In genomic region chrX:106197308-106197707, GRCm38 (mm10) we compare ENCODE assay signal across 18 mouse cellular contexts. TPM values are rescaled to one million over a fixed set of nuclear protein-coding genes. Genes with fewer than 3 reads are reported as not detected.
A peak's percentile ranks its signal among the peaks of the same experiment; 100 is the strongest.
DNase-seq lines count a peak whose midpoint lies in the region; ATAC-seq and TF ChIP-seq lines count a peak whose summit lies in the region.
"Had no signal": no experiment of that assay in that cellular context is flagged by ENCODE, and none has a peak within 500 bp of the region (broad histone marks: within the 10 kb centered on the region; RNA-seq: fewer than 3 reads in every experiment).

No protein-coding gene starts in this region.

- no peaks in the 10 kb centered on the region for H3K9me3 ChIP-seq in CH12.LX (replicated peaks; ENCODE audit: low read length)
- H3K9me3 ChIP-seq: embryonic facial prominence, embryonic 10.5 days; limb, embryonic 15.5 days had no signal

- TF ChIP-seq POLR2A in CH12.LX (IDR thresholded peaks at IDR 0.05; ENCODE audit: low read depth, low read length) = no peak

- H3K4me3 ChIP-seq in layer of hippocampus, adult 2 months = no peak overlapping the region
- no peak overlapping the region for H3K4me3 ChIP-seq in CH12.LX (replicated peaks in 1 of 3; ENCODE audit: low read depth in 2 of 3, low read length in 2 of 3, poor library complexity in 1 of 3)
- H3K4me3 ChIP-seq: embryonic facial prominence, embryonic 10.5 days; limb, embryonic 15.5 days had no signal

- in situ Hi-C loops in CH12.LX (cut with MboI; ENCODE audit: low pct_ligation_motif_present, low pct_unique_long_range_greater_than_20kb, low sequenced_read_pairs) = no loop called here

- peaks cover 55 to 73% of the 10 kb centered on the region in 2 experiments for H3K36me3 ChIP-seq in CH12.LX (replicated peaks in 1 of 2; ENCODE audit: control insufficient read depth in 1 of 2, insufficient read depth in 1 of 2, low read length in 1 of 2)

- dilution Hi-C loops in CH12.LX (cut with MboI; ENCODE audit: extremely low pct_ligation_motif_present, extremely low pct_unique_long_range_greater_than_20kb, low sequenced_read_pairs) = no loop called here

- TF ChIP-seq RAD21 in CH12.LX (IDR thresholded peaks at IDR 0.05; ENCODE audit: low read depth, low read length) = no peak

- peaks cover 0 to 15% of the 10 kb centered on the region in 2 experiments; a peak in 2 of 4 replicates for H3K4me1 ChIP-seq in CH12.LX (ENCODE audit: control insufficient read depth in 1 of 2, insufficient read depth in 2 of 2)
- H3K4me1 ChIP-seq: embryonic facial prominence, embryonic 10.5 days; limb, embryonic 15.5 days had no signal

- H3K27ac ChIP-seq in layer of hippocampus, adult 2 months = no peak overlapping the region
- no peak overlapping the region for H3K27ac ChIP-seq in CH12.LX (ENCODE audit: insufficient read depth, low read depth)
- H3K27ac ChIP-seq: embryonic facial prominence, embryonic 10.5 days; limb, embryonic 15.5 days had no signal

- H3K4me2 ChIP-seq in CH12.LX (ENCODE audit: insufficient read depth, low read depth, poor library complexity, severe bottlenecking) = no peak overlapping the region
- H3K4me2 ChIP-seq: limb, embryonic 15.5 days had no signal

- no peaks in the 10 kb centered on the region for H3K27me3 ChIP-seq in CH12.LX (replicated peaks)
- H3K27me3 ChIP-seq: limb, embryonic 15.5 days had no signal

- TF ChIP-seq EP300 in CH12.LX (IDR thresholded peaks at IDR 0.05; ENCODE audit: low read length) = no peak

- peaks cover 19% of the 10 kb centered on the region for H3K79me2 ChIP-seq in CH12.LX (replicated peaks; ENCODE audit: control insufficient read depth, extremely low read depth, insufficient read depth, poor library complexity, severe bottlenecking)

- no peak overlapping the region for H3K9ac ChIP-seq in CH12.LX (ENCODE audit: insufficient read depth, low read depth)
- H3K9ac ChIP-seq: limb, embryonic 15.5 days had no signal

- DNase-seq in layer of hippocampus, adult 2 months (ENCODE audit: low spot score in 2 of 2) = no peak
- no peak for DNase-seq in layer of hippocampus, postnatal 36 days
- DNase-seq in 3T3-L1 (ENCODE audit: low read depth, low spot score) (peak; percentile 46), CH12.LX (ENCODE audit: extremely low read depth) (peak; percentile 29)
- no peak for DNase-seq in urinary bladder, postnatal 14 days (ENCODE audit: low spot score)
- DNase-seq in spleen, postnatal 36 days (ENCODE audit: low spot score in 2 of 2) = no peak
- DNase-seq: adrenal gland, postnatal 14 days; cerebellum, adult 11 months had no signal

- peak; percentile 42; the same call in 1 of the 2 replicates for ATAC-seq in granulocyte monocyte progenitor cell, adult 5-6 weeks (replicated peaks; ENCODE audit: poor library complexity, severe bottlenecking)
- ATAC-seq: intestine, embryonic 16.5 days had no signal

- TF ChIP-seq CTCF in layer of hippocampus, adult 2 months (conservative IDR thresholded peaks at IDR 0.05) = peak; percentile 65
- peak; percentile 31 to 34; a peak in 3 of 4 replicates for TF ChIP-seq CTCF in CH12.LX (conservative IDR thresholded peaks at IDR 0.05 in 1 of 2, IDR thresholded peaks at IDR 0.05 in 1 of 2; ENCODE audit: low read depth in 2 of 2, low read length in 2 of 2)

TF ChIP-seq in CH12.LX, 34 proteins besides CTCF, POLR2A, EP300 and RAD21:
- TF ChIP-seq ZNF384 (IDR thresholded peaks at IDR 0.05; ENCODE audit: low read depth, low read length) (no peak), MAX (IDR thresholded peaks at IDR 0.05; ENCODE audit: low read length) (no peak), HCFC1 (IDR thresholded peaks at IDR 0.05; ENCODE audit: low read depth, low read length) (no peak), BHLHE40 (IDR thresholded peaks at IDR 0.05; ENCODE audit: low read depth, low read length) (no peak), MXI1 (IDR thresholded peaks at IDR 0.05; ENCODE audit: low read depth, low read length) (no peak), USF1 (IDR thresholded peaks at IDR 0.05; ENCODE audit: low read depth, low read length) (no peak), MEF2A (IDR thresholded peaks at IDR 0.05; ENCODE audit: borderline replicate concordance, low read depth, low read length) (no peak), SMC3 (IDR thresholded peaks at IDR 0.05; ENCODE audit: low read depth, low read length) (no peak), JUN (IDR thresholded peaks at IDR 0.05; ENCODE audit: insufficient read depth, low read depth, low read length) (no peak), RCOR1 (conservative IDR thresholded peaks at IDR 0.05; ENCODE audit: low read depth, low read length) (no peak), ZMIZ1 (IDR thresholded peaks at IDR 0.05; ENCODE audit: low read depth, low read length) (no peak), ZC3H11A (IDR thresholded peaks at IDR 0.05; ENCODE audit: low read depth, low read length) (no peak), NELFE (IDR thresholded peaks at IDR 0.05; ENCODE audit: low read depth, low read length) (no peak), KAT2A (IDR thresholded peaks at IDR 0.05; ENCODE audit: insufficient replicate concordance, low read length) (no peak), PAX5 (IDR thresholded peaks at IDR 0.05; ENCODE audit: low read length) (no peak)

RNA-seq across cellular contexts. Expression of gene Pgk1, which starts 10.4 kb away (rescaled TPM):
- 100 to 1,000 TPM; 416 to 483 TPM for total RNA-seq in layer of hippocampus, adult 2 months (2021)
- 100 to 1,000 TPM; 452 to 497 TPM for total RNA-seq in layer of hippocampus, postnatal 36 days (2021)
- 655 and 1,096 TPM in 2 replicates for total RNA-seq in CH12.LX (2012; rRNA removed)
- total RNA-seq in CH12.LX (2014; rRNA removed) = 1,645 and 1,646 TPM in 2 replicates
- 575 and 679 TPM in 2 replicates for polyA plus RNA-seq in CH12.LX (2012; ENCODE audit: insufficient read length, low read depth)
- 363 and 404 TPM in 2 replicates for total RNA-seq in granulocyte monocyte progenitor cell, adult 5-6 weeks (2014; fragmentation: Nextera tagmentation)
- 392 and 401 TPM in 2 replicates for total RNA-seq in granulocyte monocyte progenitor cell, adult 5-6 weeks (2017)

RNA-seq across cellular contexts. Expression of gene Taf9b, which starts 23.6 kb away (rescaled TPM):
- 10 to 100 TPM; 23.2 to 23.5 TPM for total RNA-seq in layer of hippocampus, adult 2 months (2021)
- 10 to 100 TPM; 22.5 to 24.6 TPM for total RNA-seq in layer of hippocampus, postnatal 36 days (2021)
- total RNA-seq in CH12.LX (2012; rRNA removed) = 1.7 and 3.1 TPM in 2 replicates
- 6.8 and 7.6 TPM in 2 replicates for total RNA-seq in CH12.LX (2014; rRNA removed)
- polyA plus RNA-seq in CH12.LX (2012; ENCODE audit: insufficient read length, low read depth) = 3.8 and 4.3 TPM in 2 replicates
- total RNA-seq in granulocyte monocyte progenitor cell, adult 5-6 weeks (2014; fragmentation: Nextera tagmentation) = 4.5 and 6.6 TPM in 2 replicates
- total RNA-seq in granulocyte monocyte progenitor cell, adult 5-6 weeks (2017) = 1.2 and 2.0 TPM in 2 replicates

RNA-seq across cellular contexts. Expression of gene Tlr13, which starts 54.3 kb away (rescaled TPM):
- 1 to 10 TPM; 1.2 to 1.4 TPM for total RNA-seq in layer of hippocampus, adult 2 months (2021)
- total RNA-seq in layer of hippocampus, postnatal 36 days (2021) = 1 to 10 TPM; 1.3 to 1.5 TPM
- total RNA-seq in CH12.LX (2012; rRNA removed) (not detected in 2 replicates), CH12.LX (2014; rRNA removed) (not detected in 2 replicates)
- 0.08 TPM in 1 of 2 replicates, not detected in the other for polyA plus RNA-seq in CH12.LX (2012; ENCODE audit: insufficient read length, low read depth)
- 0.39 and 0.96 TPM in 2 replicates for total RNA-seq in granulocyte monocyte progenitor cell, adult 5-6 weeks (2014; fragmentation: Nextera tagmentation)
- total RNA-seq in granulocyte monocyte progenitor cell, adult 5-6 weeks (2017) = 1.8 and 2.0 TPM in 2 replicates

RNA-seq across cellular contexts. Expression of gene Fnd3c2, which starts 57.9 kb away (rescaled TPM):
- not detected for total RNA-seq in layer of hippocampus, adult 2 months (2021)
- not detected for total RNA-seq in layer of hippocampus, postnatal 36 days (2021)
- not detected in 2 replicates for total RNA-seq in CH12.LX (2012; rRNA removed)
- not detected in 2 replicates for total RNA-seq in CH12.LX (2014; rRNA removed)
- not detected in 2 replicates for polyA plus RNA-seq in CH12.LX (2012; ENCODE audit: insufficient read length, low read depth)
- total RNA-seq in granulocyte monocyte progenitor cell, adult 5-6 weeks (2014; fragmentation: Nextera tagmentation) = not detected in 2 replicates
- total RNA-seq in granulocyte monocyte progenitor cell, adult 5-6 weeks (2017) = not detected in 2 replicates
- total RNA-seq: adrenal gland, postnatal 14 days; gastrocnemius, adult 8-10 months; layer of hippocampus, postnatal 10 days; megakaryocyte, adult 5-6 weeks had no signal
- polyA plus RNA-seq: embryonic facial prominence, embryonic 10.5 days; forebrain, embryonic 11.5 days; heart, embryonic 16.5 days; intestine, embryonic 16.5 days; limb, embryonic 15.5 days; stomach, embryonic 16.5 days had no signal

Comparison
In these comparisons a context has a peak if more than half of its experiments do, and no peak if none do; other contexts are left out.
1. DNase-seq: peak in 3T3-L1 (single experiment) and CH12.LX (single experiment); none in layer of hippocampus, adult 2 months (0 of 2), layer of hippocampus, postnatal 36 days (0 of 2), urinary bladder, postnatal 14 days (single experiment) and spleen, postnatal 36 days (0 of 2).